Mouse (Mus musculus): ENCODE data around the gene Tacc2. TPM values are rescaled to one million over a fixed set of nuclear protein-coding genes. Genes with fewer than 3 reads are reported as not detected.

Gene Tacc2
- polyA plus RNA-seq, 1 experiment = 80.9 TPM

- H3K9ac ChIP-seq (ENCODE audit: low read depth, poor library complexity, severe bottlenecking) = no peak overlapping the region
- no peaks in the 10 kb centered on the region for H3K36me3 ChIP-seq (ENCODE audit: control insufficient read depth, insufficient read depth, low read length, poor library complexity, severe bottlenecking)
- TF ChIP-seq POLR2A (IDR thresholded peaks at IDR 0.05; ENCODE audit: insufficient read depth, low read length) (no peak), EP300 (IDR thresholded peaks at IDR 0.05; ENCODE audit: insufficient read depth, low read depth, low read length) (no peak), CTCF (IDR thresholded peaks at IDR 0.05; ENCODE audit: low read depth, low read length) (no peak)
- no peak overlapping the region for H3K4me3 ChIP-seq (ENCODE audit: low read depth, low read length)
- no peaks in the 10 kb centered on the region for H3K9me3 ChIP-seq (replicated peaks; ENCODE audit: control insufficient read depth, insufficient read depth, low read length, poor library complexity, severe bottlenecking)
- no peaks in the 10 kb centered on the region for H3K27me3 ChIP-seq (ENCODE audit: control insufficient read depth, insufficient read depth, low read length, poor library complexity, severe bottlenecking)
- no peak overlapping the region for H3K27ac ChIP-seq (ENCODE audit: insufficient read depth, low read length)
- no peaks in the 10 kb centered on the region for H3K4me1 ChIP-seq (ENCODE audit: control insufficient read depth, insufficient read depth, low read length)
These were observed 13.4 kb upstream of the Tacc2 start for GRCm38 (mm10) chr7:130563880-130564279.

GRCm38 (mm10) chr7:130564596-130564995 lies 12.6 kb upstream of the Tacc2 start:
- no peak overlapping the region for H3K9ac ChIP-seq (ENCODE audit: low read depth, poor library complexity, severe bottlenecking)
- H3K27me3 ChIP-seq (ENCODE audit: control insufficient read depth, insufficient read depth, low read length, poor library complexity, severe bottlenecking) = no peaks in the 10 kb centered on the region
- H3K27ac ChIP-seq (ENCODE audit: insufficient read depth, low read length) = no peak overlapping the region
- H3K4me1 ChIP-seq (ENCODE audit: control insufficient read depth, insufficient read depth, low read length) = no peaks in the 10 kb centered on the region
- no peaks in the 10 kb centered on the region for H3K9me3 ChIP-seq (replicated peaks; ENCODE audit: control insufficient read depth, insufficient read depth, low read length, poor library complexity, severe bottlenecking)
- H3K4me3 ChIP-seq (ENCODE audit: low read depth, low read length) = no peak overlapping the region
- H3K36me3 ChIP-seq (ENCODE audit: control insufficient read depth, insufficient read depth, low read length, poor library complexity, severe bottlenecking) = no peaks in the 10 kb centered on the region
- TF ChIP-seq EP300 (IDR thresholded peaks at IDR 0.05; ENCODE audit: insufficient read depth, low read depth, low read length) = no peak
- no peak for TF ChIP-seq CTCF (IDR thresholded peaks at IDR 0.05; ENCODE audit: low read depth, low read length)
- TF ChIP-seq POLR2A (IDR thresholded peaks at IDR 0.05; ENCODE audit: insufficient read depth, low read length) = no peak

- Histone ChIP-seq H3K9ac (ENCODE audit: low read depth, poor library complexity, severe bottlenecking) (no peak overlapping the region), H3K4me3 (ENCODE audit: low read depth, low read length) (no peak overlapping the region), H3K27ac (ENCODE audit: insufficient read depth, low read length) (no peak overlapping the region), H3K27me3 (ENCODE audit: control insufficient read depth, insufficient read depth, low read length, poor library complexity, severe bottlenecking) (no peaks in the 10 kb centered on the region), H3K4me1 (ENCODE audit: control insufficient read depth, insufficient read depth, low read length) (no peaks in the 10 kb centered on the region), H3K9me3 (replicated peaks; ENCODE audit: control insufficient read depth, insufficient read depth, low read length, poor library complexity, severe bottlenecking) (no peaks in the 10 kb centered on the region), H3K36me3 (ENCODE audit: control insufficient read depth, insufficient read depth, low read length, poor library complexity, severe bottlenecking) (no peaks in the 10 kb centered on the region)
- TF ChIP-seq CTCF (IDR thresholded peaks at IDR 0.05; ENCODE audit: low read depth, low read length) = no peak
These were observed 8.3 kb upstream of the Tacc2 start for GRCm38 (mm10) chr7:130568783-130569436.

GRCm38 (mm10) chr7:130570472-130570871 lies 6.8 kb upstream of the Tacc2 start:
- Histone ChIP-seq H3K27me3 (ENCODE audit: control insufficient read depth, insufficient read depth, low read length, poor library complexity, severe bottlenecking) (no peaks in the 10 kb centered on the region), H3K4me1 (ENCODE audit: control insufficient read depth, insufficient read depth, low read length) (peaks cover 3% of the 10 kb centered on the region), H3K9me3 (replicated peaks; ENCODE audit: control insufficient read depth, insufficient read depth, low read length, poor library complexity, severe bottlenecking) (no peaks in the 10 kb centered on the region), H3K36me3 (ENCODE audit: control insufficient read depth, insufficient read depth, low read length, poor library complexity, severe bottlenecking) (no peaks in the 10 kb centered on the region), H3K9ac (ENCODE audit: low read depth, poor library complexity, severe bottlenecking) (no peak overlapping the region), H3K27ac (ENCODE audit: insufficient read depth, low read length) (no peak overlapping the region), H3K4me3 (ENCODE audit: low read depth, low read length) (no peak overlapping the region)
- TF ChIP-seq POLR2A (IDR thresholded peaks at IDR 0.05; ENCODE audit: insufficient read depth, low read length) = no peak
- TF ChIP-seq CTCF (IDR thresholded peaks at IDR 0.05; ENCODE audit: low read depth, low read length) = no peak
- TF ChIP-seq EP300 (IDR thresholded peaks at IDR 0.05; ENCODE audit: insufficient read depth, low read depth, low read length) = no peak

GRCm38 (mm10) chr7:130572821-130573220 lies 4.4 kb upstream of the Tacc2 start, which contains the start of gene Nsmce4a:
Gene Nsmce4a, minus strand, starts transcription at chr7:130573118.
- H3K27ac ChIP-seq (ENCODE audit: insufficient read depth, low read length) = no peak within 1 kb of the TSS
- H3K27me3 ChIP-seq (ENCODE audit: control insufficient read depth, insufficient read depth, low read length, poor library complexity, severe bottlenecking) = no peaks in the 10 kb centered on the region
- H3K4me3 ChIP-seq (ENCODE audit: low read depth, low read length) = no peak within 1 kb of the TSS
- no peaks in the 10 kb centered on the region for H3K9me3 ChIP-seq (replicated peaks; ENCODE audit: control insufficient read depth, insufficient read depth, low read length, poor library complexity, severe bottlenecking)
- H3K4me1 ChIP-seq (ENCODE audit: control insufficient read depth, insufficient read depth, low read length) = peaks cover 3% of the 10 kb centered on the region
- TF ChIP-seq CTCF (IDR thresholded peaks at IDR 0.05; ENCODE audit: low read depth, low read length) (no peak), EP300 (IDR thresholded peaks at IDR 0.05; ENCODE audit: insufficient read depth, low read depth, low read length) (no peak), POLR2A (IDR thresholded peaks at IDR 0.05; ENCODE audit: insufficient read depth, low read length) (no peak)
- H3K9ac ChIP-seq (ENCODE audit: low read depth, poor library complexity, severe bottlenecking) = no peak within 1 kb of the TSS
- no peaks in the 10 kb centered on the region for H3K36me3 ChIP-seq (ENCODE audit: control insufficient read depth, insufficient read depth, low read length, poor library complexity, severe bottlenecking)

- H3K9ac ChIP-seq (ENCODE audit: low read depth, poor library complexity, severe bottlenecking) = no peak overlapping the region
- H3K9me3 ChIP-seq (replicated peaks; ENCODE audit: control insufficient read depth, insufficient read depth, low read length, poor library complexity, severe bottlenecking) = no peaks in the 10 kb centered on the region
- no peak overlapping the region for H3K27ac ChIP-seq (ENCODE audit: insufficient read depth, low read length)
These were observed 3.5 kb upstream of the Tacc2 start for GRCm38 (mm10) chr7:130573746-130574145.

More at GRCm38 (mm10) chr7:130573746-130574145, 3.5 kb upstream of the Tacc2 start:
- Histone ChIP-seq H3K4me1 (ENCODE audit: control insufficient read depth, insufficient read depth, low read length) (peaks cover 3% of the 10 kb centered on the region), H3K36me3 (ENCODE audit: control insufficient read depth, insufficient read depth, low read length, poor library complexity, severe bottlenecking) (no peaks in the 10 kb centered on the region), H3K27me3 (ENCODE audit: control insufficient read depth, insufficient read depth, low read length, poor library complexity, severe bottlenecking) (no peaks in the 10 kb centered on the region), H3K4me3 (ENCODE audit: low read depth, low read length) (no peak overlapping the region)
- no peak for TF ChIP-seq CTCF (IDR thresholded peaks at IDR 0.05; ENCODE audit: low read depth, low read length)

Measured in ES-Bruce4 (cell line).